ENCODE assay signal across 38 mouse cellular contexts in genomic region chr11:105164516-105165510, GRCm38 (mm10). TPM values are rescaled to one million over a fixed set of nuclear protein-coding genes. Genes with fewer than 3 reads are reported as not detected.
A peak's percentile ranks its signal among the peaks of the same experiment; 100 is the strongest.
DNase-seq lines count a peak whose midpoint lies in the region; ATAC-seq and TF ChIP-seq lines count a peak whose summit lies in the region.
"Had no signal": no experiment of that assay in that cellular context is flagged by ENCODE, and none has a peak within 500 bp of the region (broad histone marks: within the 10 kb centered on the region; RNA-seq: fewer than 3 reads in every experiment).

No protein-coding gene starts in this region.

- peaks cover 27% of the 10 kb centered on the region for H3K27me3 ChIP-seq in megakaryocyte, embryonic 14.5 days (replicated peaks)
- H3K27me3 ChIP-seq: kidney, embryonic 15.5 days had no signal

- H3K36me3 ChIP-seq in megakaryocyte, embryonic 14.5 days (replicated peaks; ENCODE audit: low read length): no peaks in the 10 kb centered on the region
- H3K36me3 ChIP-seq in ES-E14 (ENCODE audit: control insufficient read depth, insufficient read depth, low read length, poor library complexity, severe bottlenecking): peaks cover 1% of the 10 kb centered on the region; the same call in 1 of the 2 replicates
- H3K36me3 ChIP-seq: forebrain, embryonic 10.5 days; kidney, embryonic 15.5 days had no signal

- no peaks in the 10 kb centered on the region for H3K4me1 ChIP-seq in megakaryocyte, embryonic 14.5 days
- H3K4me1 ChIP-seq in ES-E14 (ENCODE audit: control insufficient read depth in 2 of 2, insufficient read depth in 2 of 2, low read length in 2 of 2, poor library complexity in 1 of 2): peaks cover 0 to 22% of the 10 kb centered on the region in 2 experiments; a peak in 3 of 4 replicates
- H3K4me1 ChIP-seq: forebrain, embryonic 10.5 days; kidney, embryonic 15.5 days had no signal

- peak overlapping the region; percentile 50 for H3K4me3 ChIP-seq in megakaryocyte, embryonic 14.5 days (replicated peaks)
- peak overlapping the region; percentile 42 to 54 for H3K4me3 ChIP-seq in ES-E14 (ENCODE audit: insufficient read depth in 1 of 2, low read depth in 1 of 2, low read length in 2 of 2, poor library complexity in 1 of 2, severe bottlenecking in 1 of 2)
- H3K4me3 ChIP-seq: forebrain, embryonic 10.5 days; kidney, embryonic 15.5 days had no signal

- peak overlapping the region; percentile 31 for H3K9ac ChIP-seq in ES-E14 (ENCODE audit: insufficient read depth, low read depth, low read length, poor library complexity, severe bottlenecking)
- H3K9ac ChIP-seq: hindbrain, embryonic 14.5 days; kidney, embryonic 15.5 days had no signal

- H3K27ac ChIP-seq in ES-E14 (ENCODE audit: insufficient read depth, low read depth, low read length, poor library complexity, severe bottlenecking): no peak overlapping the region
- H3K27ac ChIP-seq: forebrain, embryonic 10.5 days; hindbrain, embryonic 14.5 days; kidney, embryonic 15.5 days had no signal

- peaks cover 38% of the 10 kb centered on the region for H3K9me3 ChIP-seq in megakaryocyte, embryonic 14.5 days
- H3K9me3 ChIP-seq in ES-E14 (ENCODE audit: control insufficient read depth, insufficient read depth, low read depth, low read length): no peaks in the 10 kb centered on the region

- ATAC-seq in megakaryocyte, adult 5-6 weeks (ENCODE audit: poor library complexity, severe bottlenecking): no peak
- peak; percentile 37; the same call in 1 of the 2 replicates for ATAC-seq in erythroblast, adult 5-6 weeks (replicated peaks; ENCODE audit: low FRiP score, poor library complexity, severe bottlenecking)
- ATAC-seq: inflammation-experienced regulatory T-cells, adult 6 months; lung, postnatal 0 days had no signal

- in situ Hi-C loops in ES-E14 (cut with MboI; ENCODE audit: low sequenced_read_pairs in 2 of 2, unreplicated experiment in 2 of 2): loop anchor here in 1 of 2 experiments (25.0 kb wide), 1 partner anchor 1203 kb away; the partner anchor contains the start of genes Arf2 and Nsf

- DNase-seq in ES-E14 (ENCODE audit: low read depth, low spot score): no peak
- peak; percentile 60 for DNase-seq in testis, postnatal 14 days (ENCODE audit: low spot score)
- DNase-seq in cerebellum, adult 18-20 months: no peak
- no peak for DNase-seq in kidney, postnatal 25 days
- DNase-seq: adrenal gland, postnatal 10 days; B cell, adult 2 months; cerebellum, adult 9-10 months; cerebellum, postnatal 36 days; gastrocnemius, postnatal 14 days; kidney, adult 11 months; kidney, postnatal 4 days; lung, adult 18-20 months; lung, postnatal 4 days; midbrain, embryonic 14.5 days; retina, postnatal 1 day; right cerebral cortex, postnatal 25 days; spleen, adult 18-20 months had no signal

TF ChIP-seq in ES-E14, 5 proteins besides CTCF, POLR2A, EP300 and RAD21:
- TF ChIP-seq HCFC1 (IDR thresholded peaks at IDR 0.05; ENCODE audit: borderline replicate concordance, insufficient read depth, low read length) (no peak), MAFK (IDR thresholded peaks at IDR 0.05; ENCODE audit: insufficient read depth, low read depth, low read length) (no peak), ZNF384 (IDR thresholded peaks at IDR 0.05; ENCODE audit: low read depth, low read length) (no peak), CHD2 (IDR thresholded peaks at IDR 0.05; ENCODE audit: low read depth, low read length) (no peak), ZC3H11A (IDR thresholded peaks at IDR 0.05; ENCODE audit: borderline replicate concordance, low read depth, low read length) (no peak)
TF ChIP-seq in ES-E14: peak in this region for 0.

RNA-seq across cellular contexts. Expression of gene Tlk2, which starts 13.8 kb away (rescaled TPM):
- polyA plus RNA-seq in megakaryocyte, embryonic 14.5 days (2012; ENCODE audit: insufficient read depth, low replicate concordance): 4.4 and 5.8 TPM in 2 replicates
- 40.4 and 49.0 TPM in 2 replicates for total RNA-seq in megakaryocyte, adult 5-6 weeks (2015)
- 54.7 and 80.7 TPM in 2 replicates for total RNA-seq in megakaryocyte, adult 5-6 weeks (2017)
- total RNA-seq in ES-E14 (2012; rRNA removed): 75.5 and 96.2 TPM in 2 replicates
- 27.2 and 36.3 TPM in 2 replicates for total RNA-seq in erythroblast, adult 5-6 weeks (2015; ENCODE audit: low replicate concordance)
- 67.6 and 70.0 TPM in 2 replicates for total RNA-seq in erythroblast, adult 5-6 weeks (2017; ENCODE audit: low replicate concordance)

RNA-seq across cellular contexts. Expression of gene Gm10842, which starts 18.1 kb away (rescaled TPM):
- not detected in 2 replicates for polyA plus RNA-seq in megakaryocyte, embryonic 14.5 days (2012; ENCODE audit: insufficient read depth, low replicate concordance)
- total RNA-seq in megakaryocyte, adult 5-6 weeks (2015): not detected in 2 replicates
- not detected in 2 replicates for total RNA-seq in megakaryocyte, adult 5-6 weeks (2017)
- total RNA-seq in ES-E14 (2012; rRNA removed): not detected in 2 replicates
- not detected in 2 replicates for total RNA-seq in erythroblast, adult 5-6 weeks (2015; ENCODE audit: low replicate concordance)
- total RNA-seq in erythroblast, adult 5-6 weeks (2017; ENCODE audit: low replicate concordance): not detected in 2 replicates
- total RNA-seq: adrenal gland, postnatal 10 days; gastrocnemius, postnatal 14 days; granulocyte monocyte progenitor cell, adult 5-6 weeks; hematopoietic stem cell, adult 5-6 weeks; layer of hippocampus, adult 8-10 months; layer of hippocampus, postnatal 25 days; left cerebral cortex, adult 8-10 months; left cerebral cortex, postnatal 36 days; monocyte, adult 5-6 weeks had no signal
- polyA plus RNA-seq: embryonic facial prominence, embryonic 11.5 days; forebrain, embryonic 10.5 days; heart, embryonic 16.5 days; hindbrain, embryonic 14.5 days; inflammation-experienced regulatory T-cells, adult 6 months; kidney, embryonic 15.5 days; limb, embryonic 14.5 days; lung, postnatal 0 days; midbrain, embryonic 14.5 days; neural tube, embryonic 14.5 days; stomach, embryonic 16.5 days; thymus, postnatal 0 days had no signal

RNA-seq across cellular contexts. Expression of gene Mettl2, which starts 38.6 kb away (rescaled TPM):
- polyA plus RNA-seq in megakaryocyte, embryonic 14.5 days (2012; ENCODE audit: insufficient read depth, low replicate concordance): 2.8 and 3.7 TPM in 2 replicates
- total RNA-seq in megakaryocyte, adult 5-6 weeks (2015): 6.7 and 10.0 TPM in 2 replicates
- 12.1 and 13.3 TPM in 2 replicates for total RNA-seq in megakaryocyte, adult 5-6 weeks (2017)
- total RNA-seq in ES-E14 (2012; rRNA removed): 44.2 and 57.6 TPM in 2 replicates
- total RNA-seq in erythroblast, adult 5-6 weeks (2015; ENCODE audit: low replicate concordance): 6.3 and 6.5 TPM in 2 replicates
- 4.7 and 5.3 TPM in 2 replicates for total RNA-seq in erythroblast, adult 5-6 weeks (2017; ENCODE audit: low replicate concordance)
